Mouse (Mus musculus) cerebellum, adult 9-10 months (tissue): ENCODE measurements around the gene C1qtnf6.

ENCODE experiments used
- DNase-seq: peaks from one replicate; pipeline ENCODE4 v3.0.0; 2022

C1qtnf6 gene

GRCm38 (mm10) chr15:78479470-78479869, 51.7 kb downstream of the C1qtnf6 start:
- no peak for DNase-seq

GRCm38 (mm10) chr15:78478073-78478472, 53.1 kb downstream of the C1qtnf6 start:
- DNase-seq: no peak

GRCm38 (mm10) chr15:78476878-78477277, 54.3 kb downstream of the C1qtnf6 start:
- DNase-seq: no peak

- no peak for DNase-seq
Measured at GRCm38 (mm10) chr15:78475604-78476031, 55.6 kb downstream of the C1qtnf6 start.

- DNase-seq: no peak
Measured at GRCm38 (mm10) chr15:78473442-78473841, 57.8 kb downstream of the C1qtnf6 start.
